ENCODE assay signal across 13 mouse cellular contexts in genomic region chr8:12995481-12995880, GRCm38 (mm10). TPM values are rescaled to one million over a fixed set of nuclear protein-coding genes. Genes with fewer than 3 reads are reported as not detected.
A peak's percentile ranks its signal among the peaks of the same experiment; 100 is the strongest.
DNase-seq lines count a peak whose midpoint lies in the region; ATAC-seq and TF ChIP-seq lines count a peak whose summit lies in the region.
"Had no signal": no experiment of that assay in that cellular context is flagged by ENCODE, and none has a peak within 500 bp of the region (broad histone marks: within the 10 kb centered on the region; RNA-seq: fewer than 3 reads in every experiment).

No protein-coding gene starts in this region.

- peaks cover 91% of the 10 kb centered on the region for H3K36me3 ChIP-seq in hindbrain, embryonic 13.5 days
- H3K36me3 ChIP-seq in hindbrain, embryonic 10.5 days = peaks cover 85% of the 10 kb centered on the region
- H3K36me3 ChIP-seq in neural tube, embryonic 13.5 days = peaks cover 93% of the 10 kb centered on the region
- H3K36me3 ChIP-seq in embryonic facial prominence, embryonic 13.5 days = peaks cover 20% of the 10 kb centered on the region
- no peaks in the 10 kb centered on the region; the same call in 1 of the 2 replicates for H3K36me3 ChIP-seq in stomach, postnatal 0 days (ENCODE audit: control insufficient read depth, insufficient read depth, low read length)
- H3K36me3 ChIP-seq: liver, embryonic 13.5 days had no signal

- no peak for DNase-seq in hindbrain, embryonic 10.5 days (ENCODE audit: low spot score)
- no peak for DNase-seq in neural tube, embryonic 10.5 days (ENCODE audit: extremely low spot score, low spot score)
- no peak for DNase-seq in T-cell, adult 2 months (ENCODE audit: low spot score)
- DNase-seq in stomach, postnatal 0 days (ENCODE audit: low spot score) = no peak
- DNase-seq in heart, adult 8-10 months (ENCODE audit: low spot score) = no peak
- DNase-seq: liver, embryonic 13.5 days; right cerebral cortex, postnatal 4 days had no signal

- H3K9ac ChIP-seq in hindbrain, embryonic 13.5 days = no peak overlapping the region
- no peak overlapping the region for H3K9ac ChIP-seq in neural tube, embryonic 13.5 days
- H3K9ac ChIP-seq in embryonic facial prominence, embryonic 13.5 days = no peak overlapping the region
- H3K9ac ChIP-seq in stomach, postnatal 0 days (ENCODE audit: low read length) = no peak overlapping the region
- H3K9ac ChIP-seq: liver, embryonic 13.5 days had no signal

- no peaks in the 10 kb centered on the region for H3K9me3 ChIP-seq in hindbrain, embryonic 13.5 days
- H3K9me3 ChIP-seq in hindbrain, embryonic 10.5 days = no peaks in the 10 kb centered on the region
- no peaks in the 10 kb centered on the region for H3K9me3 ChIP-seq in neural tube, embryonic 13.5 days
- H3K9me3 ChIP-seq in embryonic facial prominence, embryonic 13.5 days = no peaks in the 10 kb centered on the region
- no peaks in the 10 kb centered on the region for H3K9me3 ChIP-seq in stomach, postnatal 0 days (ENCODE audit: control insufficient read depth, low read length)
- H3K9me3 ChIP-seq: liver, embryonic 13.5 days had no signal

- ATAC-seq in hindbrain, embryonic 13.5 days (ENCODE audit: low FRiP score) = no peak
- ATAC-seq in neural tube, embryonic 13.5 days (ENCODE audit: low read depth) = no peak
- no peak for ATAC-seq in embryonic facial prominence, embryonic 13.5 days (ENCODE audit: insufficient number of reproducible peaks, insufficient read depth, low FRiP score, low TSS enrichment, low read depth)
- no peak for ATAC-seq in stomach, postnatal 0 days (ENCODE audit: low FRiP score, low TSS enrichment)

- no peak for TF ChIP-seq EP300 in stomach, postnatal 0 days (optimal IDR thresholded peaks at IDR 0.05)

- H3K4me2 ChIP-seq in hindbrain, embryonic 13.5 days = no peak overlapping the region
- no peak overlapping the region for H3K4me2 ChIP-seq in neural tube, embryonic 13.5 days
- no peak overlapping the region for H3K4me2 ChIP-seq in embryonic facial prominence, embryonic 13.5 days
- H3K4me2 ChIP-seq in stomach, postnatal 0 days (replicated peaks; ENCODE audit: low read depth) = no peak overlapping the region
- H3K4me2 ChIP-seq: liver, embryonic 13.5 days had no signal

- H3K27ac ChIP-seq in hindbrain, embryonic 13.5 days = 0 out of 2 replicates have a peak overlapping the region, but pooled peaks have one; percentile 35
- H3K27ac ChIP-seq in hindbrain, embryonic 10.5 days = no peak overlapping the region
- peak overlapping the region; percentile 33 for H3K27ac ChIP-seq in neural tube, embryonic 13.5 days (replicated peaks)
- peak overlapping the region; percentile 67 for H3K27ac ChIP-seq in embryonic facial prominence, embryonic 13.5 days
- no peak overlapping the region for H3K27ac ChIP-seq in stomach, postnatal 0 days (replicated peaks)
- H3K27ac ChIP-seq: liver, embryonic 13.5 days had no signal

- no peaks in the 10 kb centered on the region for H3K27me3 ChIP-seq in hindbrain, embryonic 13.5 days
- no peaks in the 10 kb centered on the region for H3K27me3 ChIP-seq in hindbrain, embryonic 10.5 days (ENCODE audit: insufficient read depth, poor library complexity, severe bottlenecking)
- no peaks in the 10 kb centered on the region for H3K27me3 ChIP-seq in neural tube, embryonic 13.5 days
- H3K27me3 ChIP-seq in embryonic facial prominence, embryonic 13.5 days = no peaks in the 10 kb centered on the region
- H3K27me3 ChIP-seq in stomach, postnatal 0 days (ENCODE audit: control insufficient read depth, insufficient read depth, low read length) = no peaks in the 10 kb centered on the region
- H3K27me3 ChIP-seq: liver, embryonic 13.5 days had no signal

- H3K4me1 ChIP-seq in hindbrain, embryonic 13.5 days (replicated peaks) = no peaks in the 10 kb centered on the region
- peaks cover 12% of the 10 kb centered on the region for H3K4me1 ChIP-seq in hindbrain, embryonic 10.5 days (replicated peaks)
- H3K4me1 ChIP-seq in neural tube, embryonic 13.5 days (replicated peaks) = peaks cover 11% of the 10 kb centered on the region; the same call in 1 of the 2 replicates
- H3K4me1 ChIP-seq in embryonic facial prominence, embryonic 13.5 days = peaks cover 30% of the 10 kb centered on the region
- no peaks in the 10 kb centered on the region for H3K4me1 ChIP-seq in stomach, postnatal 0 days (replicated peaks; ENCODE audit: control insufficient read depth, insufficient read depth)
- H3K4me1 ChIP-seq: liver, embryonic 13.5 days had no signal

- TF ChIP-seq CTCF in stomach, postnatal 0 days (IDR thresholded peaks at IDR 0.05; ENCODE audit: low read depth) = no peak

- no peak overlapping the region for H3K4me3 ChIP-seq in hindbrain, embryonic 13.5 days
- H3K4me3 ChIP-seq in hindbrain, embryonic 10.5 days = no peak overlapping the region
- no peak overlapping the region for H3K4me3 ChIP-seq in neural tube, embryonic 13.5 days
- no peak overlapping the region for H3K4me3 ChIP-seq in embryonic facial prominence, embryonic 13.5 days
- H3K4me3 ChIP-seq in stomach, postnatal 0 days (ENCODE audit: low read depth, low read length) = no peak overlapping the region
- H3K4me3 ChIP-seq: liver, embryonic 13.5 days had no signal

- WGBS in hindbrain, embryonic 13.5 days = 61% methylated on average over 5 of the region's 5 CpGs
- WGBS in hindbrain, embryonic 10.5 days = 80% methylated on average over 5 of the region's 5 CpGs
- 60% methylated on average over 5 of the region's 5 CpGs for WGBS in neural tube, embryonic 13.5 days
- 47% methylated on average over 5 of the region's 5 CpGs for WGBS in embryonic facial prominence, embryonic 13.5 days
- WGBS in stomach, postnatal 0 days = 44% methylated on average over 5 of the region's 5 CpGs

RNA-seq across cellular contexts. Expression of gene F7, which starts 30.4 kb away (rescaled TPM):
- 0.13 TPM in 1 of 2 replicates, not detected in the other for polyA plus RNA-seq in hindbrain, embryonic 13.5 days (2015; fragmentation: Nextera tagmentation; extraction: Ambion mirVana)
- 0.10 and 0.34 TPM in 2 replicates for polyA plus RNA-seq in hindbrain, embryonic 10.5 days (2016; fragmentation: Nextera tagmentation; extraction: Ambion mirVana)
- 0.10 TPM in 1 of 2 replicates, not detected in the other for polyA plus RNA-seq in neural tube, embryonic 13.5 days (2015; fragmentation: Nextera tagmentation; extraction: Ambion mirVana)
- not detected in 2 replicates for polyA plus RNA-seq in embryonic facial prominence, embryonic 13.5 days (2015; fragmentation: Nextera tagmentation; extraction: Ambion mirVana)
- polyA plus RNA-seq in stomach, postnatal 0 days (2015; fragmentation: Nextera tagmentation; extraction: Ambion mirVana) = 0.12 TPM in 1 of 2 replicates, not detected in the other
- total RNA-seq in heart, adult 8-10 months (2022) = 1 to 10 TPM in 1 of 4 experiments, under 1 TPM in 2, not detected in 1; 0.22 to 2.2 (median 0.31) TPM
- polyA plus RNA-seq: heart, embryonic 14.5 days; intestine, embryonic 14.5 days had no signal

RNA-seq across cellular contexts. Expression of gene F10, which starts 41.6 kb away (rescaled TPM):
- polyA plus RNA-seq in hindbrain, embryonic 13.5 days (2015; fragmentation: Nextera tagmentation; extraction: Ambion mirVana) = 0.61 and 0.69 TPM in 2 replicates
- polyA plus RNA-seq in hindbrain, embryonic 10.5 days (2016; fragmentation: Nextera tagmentation; extraction: Ambion mirVana) = 1.2 TPM in 2 replicates
- polyA plus RNA-seq in neural tube, embryonic 13.5 days (2015; fragmentation: Nextera tagmentation; extraction: Ambion mirVana) = 0.23 and 0.59 TPM in 2 replicates
- polyA plus RNA-seq in embryonic facial prominence, embryonic 13.5 days (2015; fragmentation: Nextera tagmentation; extraction: Ambion mirVana) = 0.32 and 2.2 TPM in 2 replicates
- polyA plus RNA-seq in stomach, postnatal 0 days (2015; fragmentation: Nextera tagmentation; extraction: Ambion mirVana) = 1.1 and 1.9 TPM in 2 replicates
- 1 to 10 TPM in 1 of 4 experiments, under 1 TPM in 3; 0.35 to 5.7 (median 0.47) TPM for total RNA-seq in heart, adult 8-10 months (2022)
- total RNA-seq: layer of hippocampus, adult 18-20 months had no signal

Comparison
In these comparisons a context has a peak if more than half of its experiments do, and no peak if none do; other contexts are left out.
1. H3K27ac ChIP-seq: peak in hindbrain, embryonic 13.5 days (single experiment), neural tube, embryonic 13.5 days (single experiment) and embryonic facial prominence, embryonic 13.5 days (single experiment); none in hindbrain, embryonic 10.5 days (single experiment) and stomach, postnatal 0 days (single experiment).